Mouse (Mus musculus): ENCODE results near the gene Acads. TPM values are rescaled to one million over a fixed set of nuclear protein-coding genes. Genes with fewer than 3 reads are reported as not detected.

The Acads gene
- polyA plus RNA-seq, 1 experiment from 2014 or later, result 27.7 TPM

Other genes with a start within 250 kb of the Acads start
- 1.5 and 2.0 TPM in 2 replicates for gene Oasl2, start 222.4 kb downstream of the Acads start, polyA plus RNA-seq (2015; fragmentation: Nextera tagmentation; extraction: Ambion mirVana)
- 0.15 and 0.28 TPM in 2 replicates for gene Oasl1, start 196.1 kb downstream of the Acads start, polyA plus RNA-seq (2015; fragmentation: Nextera tagmentation; extraction: Ambion mirVana)
- gene 2210016L21Rik, start 177.2 kb downstream of the Acads start, polyA plus RNA-seq (2015; fragmentation: Nextera tagmentation; extraction: Ambion mirVana), result 77.5 and 85.3 TPM in 2 replicates
- 0.05 and 0.06 TPM in 2 replicates for gene Hnf1a, start 148.3 kb downstream of the Acads start, polyA plus RNA-seq (2015; fragmentation: Nextera tagmentation; extraction: Ambion mirVana)
- 16.0 and 16.4 TPM in 2 replicates for gene Sppl3, start 108.2 kb downstream of the Acads start, polyA plus RNA-seq (2015; fragmentation: Nextera tagmentation; extraction: Ambion mirVana)
- gene Gm10401, start 21.1 kb downstream of the Acads start, polyA plus RNA-seq (2015; fragmentation: Nextera tagmentation; extraction: Ambion mirVana), result 38.4 and 40.9 TPM in 2 replicates
- gene Unc119b, start 15.6 kb upstream of the Acads start, polyA plus RNA-seq (2015; fragmentation: Nextera tagmentation; extraction: Ambion mirVana), result 44.8 and 49.9 TPM in 2 replicates
- gene Mlec, start 38.8 kb upstream of the Acads start, polyA plus RNA-seq (2015; fragmentation: Nextera tagmentation; extraction: Ambion mirVana), result 23.5 and 25.9 TPM in 2 replicates
- gene Cabp1, start 75.0 kb upstream of the Acads start, polyA plus RNA-seq (2015; fragmentation: Nextera tagmentation; extraction: Ambion mirVana), result 5.7 and 12.6 TPM in 2 replicates
- 102 and 112 TPM in 2 replicates for gene Pop5, start 116.5 kb upstream of the Acads start, polyA plus RNA-seq (2015; fragmentation: Nextera tagmentation; extraction: Ambion mirVana)
- gene Rnf10, start 153.6 kb upstream of the Acads start, polyA plus RNA-seq (2015; fragmentation: Nextera tagmentation; extraction: Ambion mirVana), result 134 and 138 TPM in 2 replicates
- gene Coq5, start 160.3 kb upstream of the Acads start, polyA plus RNA-seq (2015; fragmentation: Nextera tagmentation; extraction: Ambion mirVana), result 53.7 and 54.0 TPM in 2 replicates
- gene Dynll1, start 181.7 kb upstream of the Acads start, polyA plus RNA-seq (2015; fragmentation: Nextera tagmentation; extraction: Ambion mirVana), result 1,571 and 1,757 TPM in 2 replicates
- 255 and 263 TPM in 2 replicates for gene Srsf9, start 207.8 kb upstream of the Acads start, polyA plus RNA-seq (2015; fragmentation: Nextera tagmentation; extraction: Ambion mirVana)
- gene Gatc, start 221.8 kb upstream of the Acads start, polyA plus RNA-seq (2015; fragmentation: Nextera tagmentation; extraction: Ambion mirVana), result 31.8 and 34.1 TPM in 2 replicates
- 58.6 and 64.3 TPM in 2 replicates for gene Triap1, start 221.9 kb upstream of the Acads start, polyA plus RNA-seq (2015; fragmentation: Nextera tagmentation; extraction: Ambion mirVana)
- 965 and 999 TPM in 2 replicates for gene Cox6a1, start 229.6 kb upstream of the Acads start, polyA plus RNA-seq (2015; fragmentation: Nextera tagmentation; extraction: Ambion mirVana)

Data from forebrain, embryonic 13.5 days (tissue).